Mouse (Mus musculus) lung, embryonic 16.5 days (tissue): ENCODE results near the gene BC049762. TPM values are rescaled to one million over a fixed set of nuclear protein-coding genes. Genes with fewer than 3 reads are reported as not detected.

ENCODE experiments used
- ATAC-seq: fragments of 200-750 bp; cut with Nextera tagmentation; 2 replicates; pipeline ENCODE4 v1.8.0; 2017; ENCODE audit warnings: low read depth, mild to moderate bottlenecking, moderate library complexity
- H3K27ac ChIP-seq: fragments of 300-500 bp; sonication (generic); 2 replicates; pipeline ENCODE4 v1.5.1; 2014; ENCODE audit warnings: mild to moderate bottlenecking, control low read depth, low read length
- H3K27me3 ChIP-seq: fragments of 300-500 bp; sonication (generic); 2 replicates; pipeline ENCODE4 v1.6.1; 2014; ENCODE audit warnings: low read depth, low read length, mixed read lengths; ENCODE audit not compliant: control insufficient read depth, insufficient read depth
- H3K36me3 ChIP-seq: fragments of 300-500 bp; sonication (generic); 2 replicates; pipeline ENCODE4 v1.6.1; 2014; ENCODE audit warnings: low read length; ENCODE audit not compliant: control insufficient read depth, insufficient read depth
- H3K4me1 ChIP-seq: fragments of 300-500 bp; sonication (generic); replicated peaks from 2 replicates; pipeline ENCODE4 v1.6.1; 2014; ENCODE audit warnings: low read length, mixed read lengths; ENCODE audit not compliant: control insufficient read depth, insufficient read depth
- H3K4me2 ChIP-seq: fragments of 300-500 bp; sonication (generic); 2 replicates; pipeline ENCODE4 v1.6.1; 2014; ENCODE audit warnings: low read depth, low read length, control low read depth
- H3K4me3 ChIP-seq: fragments of 300-500 bp; sonication (generic); 2 replicates; pipeline ENCODE4 v1.5.1; 2014; ENCODE audit warnings: mild to moderate bottlenecking, low read length, control low read depth
- H3K9ac ChIP-seq: fragments of 300-500 bp; sonication (generic); 2 replicates; pipeline ENCODE4 v1.6.1; 2014; ENCODE audit warnings: low read length, control low read depth
- H3K9me3 ChIP-seq: fragments of 300-500 bp; sonication (generic); 2 replicates; pipeline ENCODE4 v1.6.1; 2016; ENCODE audit warnings: low read length; ENCODE audit not compliant: control insufficient read depth
- WGBS: fragments of 180-500 bp; shearing (Covaris S2); extraction: QIAGEN DNeasy Blood & Tissue Kit; methylation state at CpG from one replicate; pipeline ENCODE4 v1.1.7; 2014; 5-methylcytosine and 5-hydroxymethylcytosine counted together
- polyA plus RNA-seq: library from polyadenylated mRNA; unstranded; fragments of >200 nt; fragmentation: Nextera tagmentation; extraction: Ambion mirVana; gene quantifications from 2 replicates; pipeline ENCODE4 v1.2.1, GENCODE M21; 2015

BC049762 gene
- polyA plus RNA-seq, 1 experiment from 2014 or later: 0.62 TPM

- Histone ChIP-seq H3K4me1 (peaks cover 4% of the 10 kb centered on the region), H3K36me3 (no peaks in the 10 kb centered on the region), H3K9ac (peak overlapping the region; percentile 72), H3K4me3 (peak overlapping the region; percentile 70), H3K27ac (peak overlapping the region; percentile 15; the same call in 1 of the 2 replicates), H3K27me3 (no peaks in the 10 kb centered on the region), H3K4me2 (peak overlapping the region; percentile 82), H3K9me3 (0 out of 2 replicates have a peak, but pooled peaks cover under 1% of the 10 kb centered on the region)
- 2% methylated on average over 47 of the region's 74 CpGs for WGBS
- peak; percentile 84 for ATAC-seq
Observed at GRCm38 (mm10) chr11:51290066-51290955, 27.5 kb upstream of the BC049762 start.

- peak within 1 kb of the TSS; percentile 70 for H3K4me3 ChIP-seq
- no peaks in the 10 kb centered on the region for H3K27me3 ChIP-seq
- H3K27ac ChIP-seq: peak within 1 kb of the TSS; percentile 83
- 1% methylated on average over 29 of the region's 38 CpGs for WGBS
- H3K9me3 ChIP-seq: no peaks in the 10 kb centered on the region
- peak; percentile 97 for ATAC-seq
- H3K4me1 ChIP-seq: peaks cover 4% of the 10 kb centered on the region
- H3K9ac ChIP-seq: peak within 1 kb of the TSS; percentile 72
- H3K4me2 ChIP-seq: peak within 1 kb of the TSS; percentile 82
- H3K36me3 ChIP-seq: 0 out of 2 replicates have a peak, but pooled peaks cover 2% of the 10 kb centered on the region
Observed at GRCm38 (mm10) chr11:51289564-51290041, 26.8 kb upstream of the BC049762 start, which contains the start of gene Col23a1. Gene Col23a1 (plus strand): TSS chr11:51289920.

GRCm38 (mm10) chr11:51274418-51274817 lies 11.6 kb upstream of the BC049762 start:
- WGBS: 92% methylated on average over 1 of the region's 1 CpGs
- peaks cover 45% of the 10 kb centered on the region for H3K36me3 ChIP-seq
- H3K27ac ChIP-seq: no peak overlapping the region
- no peaks in the 10 kb centered on the region for H3K9me3 ChIP-seq
- no peak overlapping the region for H3K4me2 ChIP-seq
- no peaks in the 10 kb centered on the region for H3K4me1 ChIP-seq
- H3K27me3 ChIP-seq: no peaks in the 10 kb centered on the region
- no peak overlapping the region for H3K4me3 ChIP-seq
- H3K9ac ChIP-seq: no peak overlapping the region
- no peak for ATAC-seq

- 46% methylated on average over 3 of the region's 3 CpGs for WGBS
- Histone ChIP-seq H3K4me1 (peaks cover 19% of the 10 kb centered on the region), H3K9me3 (no peaks in the 10 kb centered on the region), H3K4me2 (peak overlapping the region; percentile 63), H3K4me3 (no peak overlapping the region), H3K27ac (no peak overlapping the region), H3K9ac (no peak overlapping the region), H3K27me3 (no peaks in the 10 kb centered on the region), H3K36me3 (peaks cover 2% of the 10 kb centered on the region; the same call in 1 of the 2 replicates)
- ATAC-seq: no peak
Observed at GRCm38 (mm10) chr11:51265326-51265725, 2.5 kb upstream of the BC049762 start.

GRCm38 (mm10) chr11:51264352-51264751 lies 1.5 kb upstream of the BC049762 start:
- peaks cover 19% of the 10 kb centered on the region for H3K4me1 ChIP-seq
- peak overlapping the region; percentile 55 for H3K27ac ChIP-seq
- WGBS: 10% methylated on average over 6 of the region's 6 CpGs
- ATAC-seq: no peak
- H3K9ac ChIP-seq: peak overlapping the region; percentile 54
- peak overlapping the region; percentile 88 for H3K4me3 ChIP-seq
- no peaks in the 10 kb centered on the region for H3K27me3 ChIP-seq
- no peaks in the 10 kb centered on the region for H3K9me3 ChIP-seq
- H3K36me3 ChIP-seq: peaks cover 2% of the 10 kb centered on the region; the same call in 1 of the 2 replicates
- peak overlapping the region; percentile 63 for H3K4me2 ChIP-seq

- peak; percentile 54 for ATAC-seq
- peak overlapping the region; percentile 88 for H3K4me3 ChIP-seq
- H3K9ac ChIP-seq: peak overlapping the region; percentile 95
- H3K9me3 ChIP-seq: no peaks in the 10 kb centered on the region
- WGBS: under 1% methylated on average over 50 of the region's 50 CpGs
- H3K27ac ChIP-seq: peak overlapping the region; percentile 93
- H3K4me1 ChIP-seq: peaks cover 19% of the 10 kb centered on the region
- H3K4me2 ChIP-seq: peak overlapping the region; percentile 63
- no peaks in the 10 kb centered on the region for H3K27me3 ChIP-seq
- H3K36me3 ChIP-seq: peaks cover 2% of the 10 kb centered on the region; the same call in 1 of the 2 replicates
Observed at GRCm38 (mm10) chr11:51263286-51263831, 513 bp upstream of the BC049762 start.

- no peaks in the 10 kb centered on the region for H3K36me3 ChIP-seq
- peak within 1 kb of the TSS; percentile 95 for H3K4me2 ChIP-seq
- no peak for ATAC-seq
- peak within 1 kb of the TSS; percentile 75 for H3K9ac ChIP-seq
- H3K27me3 ChIP-seq: no peaks in the 10 kb centered on the region
- peaks cover 19% of the 10 kb centered on the region for H3K4me1 ChIP-seq
- peak within 1 kb of the TSS; percentile 88 for H3K4me3 ChIP-seq
- H3K9me3 ChIP-seq: no peaks in the 10 kb centered on the region
- 79% methylated on average over 3 of the region's 3 CpGs for WGBS
- H3K27ac ChIP-seq: peak within 1 kb of the TSS; percentile 86
Observed at GRCm38 (mm10) chr11:51261680-51262219, 1.1 kb downstream of the BC049762 start, which contains the start of gene Clk4. Gene Clk4 (plus strand): TSS chr11:51261730.

- no peaks in the 10 kb centered on the region for H3K27me3 ChIP-seq
- 82% methylated on average over 4 of the region's 4 CpGs for WGBS
- no peaks in the 10 kb centered on the region for H3K36me3 ChIP-seq
- no peaks in the 10 kb centered on the region for H3K4me1 ChIP-seq
- no peak overlapping the region for H3K9ac ChIP-seq
- H3K4me3 ChIP-seq: no peak overlapping the region
- no peak for ATAC-seq
- no peaks in the 10 kb centered on the region for H3K9me3 ChIP-seq
- H3K4me2 ChIP-seq: no peak overlapping the region
- H3K27ac ChIP-seq: no peak overlapping the region
Observed at GRCm38 (mm10) chr11:51257006-51257405, 5.8 kb downstream of the BC049762 start.

GRCm38 (mm10) chr11:51242897-51243296 lies 19.9 kb downstream of the BC049762 start:
- Histone ChIP-seq H3K27ac (no peak overlapping the region), H3K9me3 (no peaks in the 10 kb centered on the region), H3K4me2 (no peak overlapping the region), H3K27me3 (no peaks in the 10 kb centered on the region), H3K4me1 (no peaks in the 10 kb centered on the region), H3K4me3 (no peak overlapping the region), H3K36me3 (no peaks in the 10 kb centered on the region), H3K9ac (no peak overlapping the region)
- 78% methylated on average over 2 of the region's 2 CpGs for WGBS
- ATAC-seq: no peak
